Mouse (Mus musculus) gonadal fat pad, adult 2 months (tissue): ENCODE data around the gene Tox3. TPM values are rescaled to one million over a fixed set of nuclear protein-coding genes. Genes with fewer than 3 reads are reported as not detected.

ENCODE experiments used
- DNase-seq: peaks from one replicate; pipeline ENCODE4 v3.0.0-alpha.2; 2012; ENCODE audit warnings: low read depth
- polyA plus RNA-seq: library from polyadenylated mRNA; depleted of rRNA; stranded (reverse); fragments of >200 nt; gene quantifications from 2 replicates; pipeline ENCODE4 v1.2.3, GENCODE M21; 2012; rRNA removed

The Tox3 gene
- polyA plus RNA-seq, result 39.3 and 47.2 TPM in 2 replicates

DNA sequence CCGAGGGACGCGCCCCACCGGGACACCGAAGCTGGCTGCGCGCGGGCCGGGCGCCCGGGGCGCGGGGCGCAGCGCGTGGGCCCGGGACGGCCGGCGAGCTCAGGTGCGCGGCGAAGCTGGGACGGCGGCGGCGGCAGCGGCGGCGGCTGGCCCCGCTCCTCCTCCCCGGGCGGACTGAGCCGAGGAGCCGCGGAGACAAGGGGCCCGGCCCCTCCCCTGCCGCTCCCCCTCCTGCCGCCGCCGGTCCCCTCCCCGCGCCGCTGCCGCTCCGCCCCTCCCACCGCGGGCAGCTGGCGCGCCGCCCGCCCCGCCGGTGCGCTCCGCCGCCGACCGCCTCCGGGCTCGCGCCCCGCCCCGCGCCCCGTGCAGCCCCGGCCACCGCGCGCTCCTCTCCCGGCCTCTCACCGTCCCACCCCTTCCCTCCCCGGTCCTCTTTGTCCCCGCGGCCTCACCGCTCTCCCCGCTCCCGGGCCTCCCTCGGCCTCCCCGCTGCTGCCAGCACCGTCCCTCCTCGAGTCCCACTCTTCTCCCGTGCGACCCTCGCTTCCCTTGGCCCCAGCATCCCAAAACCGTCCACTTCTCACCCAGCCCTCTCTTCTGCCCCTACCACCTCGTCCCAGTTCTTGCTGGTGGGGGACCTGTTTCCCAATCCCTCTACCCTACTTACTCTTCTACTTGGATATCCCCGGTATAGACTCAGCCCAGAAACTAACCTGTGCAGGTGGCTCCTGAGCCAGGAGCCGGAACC, at the start of gene Tox3:
Tox3 (minus strand) TSS at position 166 of the 748 bp plus-strand sequence.
- no peak for DNase-seq

DNA sequence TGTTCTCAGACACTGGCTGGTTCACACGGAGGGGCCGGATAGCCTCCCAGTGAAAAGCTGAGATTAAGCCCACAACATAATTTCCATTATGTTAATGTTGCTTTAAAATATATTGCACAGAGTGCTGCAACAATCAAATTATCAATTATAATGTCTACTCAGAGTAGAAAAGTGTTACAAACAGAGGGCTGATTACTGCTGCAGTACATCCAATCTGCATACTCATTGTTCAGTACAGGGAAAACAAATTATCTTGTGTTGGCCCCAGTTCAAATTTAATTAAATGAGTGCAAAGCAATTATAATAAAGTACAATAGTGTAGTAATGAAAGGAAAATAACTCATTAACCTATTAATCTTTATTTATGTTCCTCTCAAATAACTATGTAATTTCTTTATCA, 44.5 kb upstream of the Tox3 start:
- DNase-seq, result no peak

DNA sequence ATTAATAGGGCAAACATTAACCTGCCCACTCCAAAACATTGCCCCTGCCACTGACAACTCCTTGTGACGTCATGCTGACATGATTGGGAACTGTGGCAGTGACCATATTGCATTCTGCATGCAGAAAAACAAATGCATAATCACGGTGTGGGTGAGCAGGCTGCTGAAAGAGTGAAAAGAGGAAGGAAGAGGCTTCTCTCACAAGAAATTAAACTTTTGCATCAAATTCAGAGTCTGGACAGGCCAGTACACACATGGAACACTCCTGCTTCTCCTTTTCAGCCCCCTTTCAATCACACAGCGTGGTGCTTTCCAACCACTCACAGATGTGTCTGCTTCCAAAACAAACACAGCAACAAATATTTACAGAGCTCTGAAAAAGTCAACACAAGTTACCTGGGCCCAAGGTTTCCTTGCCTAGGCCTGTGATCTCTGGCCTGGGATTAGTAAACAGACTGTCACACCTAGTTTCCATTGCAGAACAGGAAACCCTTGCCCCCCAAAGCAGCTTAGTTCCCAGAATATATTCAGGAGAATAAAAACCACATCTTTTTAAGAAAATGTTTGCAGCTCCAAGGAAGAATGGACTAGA, 43.4 kb upstream of the Tox3 start:
- no peak for DNase-seq

DNA sequence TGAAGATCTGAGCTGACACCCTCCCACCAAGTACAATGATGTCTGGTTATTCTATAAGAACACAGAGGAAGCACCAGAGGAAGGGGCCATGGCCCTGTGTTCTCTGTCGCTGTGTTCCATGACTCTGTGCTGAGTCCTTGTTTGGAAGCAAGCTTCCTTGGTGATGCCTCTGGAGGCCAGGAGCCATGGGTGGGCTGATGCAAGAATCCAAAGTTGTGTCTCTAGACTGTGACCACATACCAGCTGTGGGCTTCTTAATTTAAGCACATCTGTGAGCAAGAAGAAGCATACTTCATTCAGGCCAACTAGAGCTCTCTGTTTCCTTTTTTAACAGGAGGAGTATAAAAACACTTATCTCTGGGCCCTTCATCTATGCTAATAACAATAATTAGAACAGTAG, 42.7 kb upstream of the Tox3 start:
- no peak for DNase-seq

DNA sequence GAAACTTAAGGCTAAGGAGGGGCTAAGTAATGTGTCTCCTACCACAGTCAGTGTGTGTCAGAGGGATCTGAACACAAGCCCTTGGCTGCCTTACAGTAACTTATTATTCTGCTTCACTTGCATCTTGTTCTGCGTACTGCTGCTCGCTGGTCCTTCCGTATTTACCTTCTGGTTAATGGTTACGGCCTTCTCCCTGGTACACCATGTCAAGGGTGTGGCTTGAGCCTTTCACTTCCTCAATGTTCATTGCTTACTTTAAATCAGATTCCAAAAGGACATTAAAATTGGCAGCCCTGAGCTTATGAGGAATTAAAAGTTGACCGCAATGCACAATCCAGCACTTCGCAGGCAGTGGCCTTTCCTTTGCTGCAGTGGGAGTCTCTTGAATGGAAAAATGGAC, 30.9 kb upstream of the Tox3 start:
- no peak for DNase-seq

DNA sequence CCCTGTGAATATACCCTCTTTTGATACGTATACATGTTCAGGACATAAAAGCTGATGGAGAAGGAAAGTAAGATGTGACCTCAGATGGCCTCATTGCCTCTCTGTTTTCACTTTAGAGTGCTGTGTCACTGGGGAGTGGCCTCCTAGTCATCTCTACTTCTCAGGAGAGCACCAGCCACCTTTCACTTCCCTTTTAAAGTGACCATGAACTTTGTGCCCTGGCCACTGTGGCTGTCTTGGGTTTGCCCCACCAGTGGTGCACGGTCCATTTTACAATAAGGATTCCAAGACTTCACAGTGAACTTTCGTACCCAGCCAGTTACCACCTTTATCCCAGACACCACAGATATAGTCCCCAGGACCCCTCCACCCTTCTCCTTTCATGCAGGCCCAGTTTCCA, 29.9 kb upstream of the Tox3 start:
- DNase-seq, result no peak

DNA sequence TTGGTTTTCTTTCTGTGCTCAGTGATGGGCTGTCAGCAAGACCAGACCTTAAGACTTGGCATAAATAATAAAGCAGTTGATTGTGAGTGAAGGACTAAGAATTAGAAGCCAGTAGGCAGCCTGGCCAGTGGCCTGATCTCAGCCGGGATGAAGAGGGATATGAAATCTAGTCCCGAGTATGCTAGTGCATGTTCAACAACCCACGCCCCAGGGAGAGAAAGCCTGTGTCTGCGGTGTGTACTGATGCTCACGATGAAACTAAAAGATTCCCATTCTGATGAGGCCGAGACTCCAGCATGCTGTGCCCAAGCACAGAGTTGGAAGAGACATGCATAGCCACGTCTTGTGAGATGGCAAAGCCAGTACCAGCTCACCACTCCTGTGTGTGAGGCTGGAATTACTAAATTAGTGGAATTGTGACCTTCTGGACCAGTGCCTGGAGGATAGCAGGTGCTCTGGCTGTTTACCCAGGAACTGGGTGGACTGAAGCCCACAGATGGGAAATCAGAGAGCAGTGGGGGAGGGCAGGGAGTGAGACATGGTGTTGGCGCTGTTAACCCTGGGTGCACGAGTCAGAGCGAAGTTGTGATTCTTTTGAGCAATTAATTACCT, 23.6 kb upstream of the Tox3 start:
- no peak for DNase-seq

DNA sequence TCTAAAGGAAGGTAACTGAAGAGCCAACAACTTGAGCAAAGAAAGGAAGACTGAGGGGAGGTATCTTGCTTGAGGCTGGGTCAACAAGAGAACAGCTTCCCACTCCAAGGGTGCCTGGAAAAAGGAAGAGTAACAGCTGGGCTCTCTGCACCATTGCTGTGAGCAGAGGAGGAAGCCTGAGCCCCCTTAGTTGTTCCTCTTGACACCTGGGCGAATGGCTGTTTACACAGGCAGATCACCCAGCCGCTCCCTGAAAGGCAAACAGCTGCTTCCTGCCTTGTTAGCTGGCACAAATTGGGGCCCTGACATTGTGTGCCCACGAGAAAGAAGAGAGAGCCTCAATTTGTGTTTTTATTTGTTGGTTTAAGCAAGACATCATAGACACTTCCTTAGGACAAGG, 21.7 kb upstream of the Tox3 start:
- DNase-seq, result no peak

DNA sequence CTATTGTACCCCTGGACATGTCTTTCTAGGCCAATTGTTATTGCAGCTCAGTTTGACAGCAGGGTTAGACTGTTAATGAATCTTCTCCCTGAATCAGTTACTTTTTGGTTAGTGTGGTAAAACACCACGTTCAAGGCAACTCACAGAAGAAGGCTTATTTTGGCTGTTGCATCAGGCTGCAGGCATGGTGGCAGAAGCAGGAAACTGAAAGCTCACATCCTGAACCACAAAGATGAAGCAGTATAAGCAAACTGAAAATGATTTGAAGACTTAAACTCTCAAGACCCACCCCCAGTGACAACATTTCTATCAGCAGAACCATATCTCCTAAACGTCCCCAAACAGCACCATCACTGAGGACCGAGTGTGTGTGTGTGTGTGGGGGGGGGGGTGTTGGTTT, 8.6 kb upstream of the Tox3 start:
- DNase-seq, result no peak

DNA sequence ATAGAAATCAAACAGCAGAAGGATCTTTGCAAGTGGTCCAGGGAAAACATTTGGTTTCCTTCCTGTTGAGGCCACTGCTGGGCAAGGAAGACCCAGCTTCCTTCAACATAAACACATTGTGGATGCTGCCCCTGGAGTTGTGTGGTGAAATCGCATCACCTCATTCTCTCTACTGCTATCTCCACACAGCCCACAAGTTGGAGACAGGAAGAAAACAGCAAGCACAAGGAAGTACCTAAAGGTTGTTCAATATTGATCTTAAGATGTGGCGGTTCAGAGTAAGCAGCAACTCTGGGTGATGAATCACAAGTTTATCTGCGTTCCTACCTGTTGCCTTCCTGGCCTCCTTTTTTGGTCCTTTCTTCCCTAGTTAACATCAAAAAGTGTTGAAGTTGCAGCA, 6.6 kb upstream of the Tox3 start:
- DNase-seq, result no peak

DNA sequence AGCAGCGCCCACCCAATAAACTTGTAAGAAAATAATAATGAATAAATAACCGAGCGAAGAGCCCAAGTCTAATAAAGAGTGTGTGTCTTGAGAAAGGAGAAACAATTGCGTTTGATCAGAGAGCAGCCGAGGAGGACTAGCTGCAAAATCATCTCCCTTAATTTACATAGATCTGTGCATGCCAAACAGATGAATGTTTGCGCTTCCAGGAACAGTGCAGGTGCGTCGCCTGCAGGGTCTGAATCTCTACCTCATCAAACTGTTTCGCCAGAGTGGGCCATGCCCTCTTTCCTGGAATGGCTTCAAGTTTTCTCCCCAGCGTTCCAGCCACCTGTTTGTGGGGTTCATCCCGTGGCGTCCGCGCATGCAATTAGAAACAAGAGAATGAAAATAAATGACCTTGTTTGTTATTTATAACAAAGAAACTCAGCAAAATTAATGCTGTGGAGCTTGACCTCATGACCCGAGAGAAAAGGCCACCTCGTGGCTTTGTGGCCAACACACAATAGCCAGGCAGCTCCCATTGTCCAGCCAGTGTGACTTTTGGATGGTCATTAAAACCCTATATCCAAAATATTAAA, 5.9 kb upstream of the Tox3 start:
- no peak for DNase-seq

DNA sequence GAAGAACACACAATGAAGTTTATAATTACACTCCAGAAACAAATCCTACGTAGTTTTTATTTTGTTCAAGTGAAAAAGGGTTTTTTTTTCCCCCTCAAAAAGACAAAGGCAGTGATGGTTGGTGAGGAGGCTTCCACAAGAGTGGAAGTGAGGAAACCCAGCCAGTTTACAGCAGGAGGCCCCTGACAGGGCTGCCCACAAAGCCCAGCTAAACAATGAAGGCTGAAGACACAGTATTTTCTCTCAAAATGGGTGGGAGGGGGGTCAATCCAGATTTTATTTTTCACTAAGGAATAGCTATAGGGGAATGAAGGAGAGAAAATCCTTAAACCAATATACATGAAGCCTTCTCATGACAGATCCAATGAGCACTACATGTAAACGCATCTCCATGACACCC, 5.4 kb upstream of the Tox3 start:
- DNase-seq, result no peak

DNA sequence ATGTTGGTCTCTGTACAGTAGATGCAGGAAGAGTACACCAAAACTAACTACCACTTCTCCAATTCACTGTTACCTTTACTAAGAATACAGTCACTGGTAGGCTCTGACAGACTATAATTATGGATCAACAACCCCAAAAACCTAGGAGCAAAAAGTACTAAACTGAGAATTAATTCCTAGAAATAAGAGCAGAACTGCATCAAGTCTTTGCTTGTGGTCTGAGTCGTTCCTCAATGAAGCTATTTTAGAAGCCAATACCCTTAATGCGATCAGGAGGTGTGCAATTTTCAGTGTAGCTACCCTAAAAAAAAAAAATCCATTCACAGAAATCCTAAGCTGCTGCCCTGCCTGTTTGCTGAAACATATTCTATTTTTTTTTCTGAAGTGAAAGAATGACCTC, 4.8 kb upstream of the Tox3 start:
- DNase-seq, result no peak

DNA sequence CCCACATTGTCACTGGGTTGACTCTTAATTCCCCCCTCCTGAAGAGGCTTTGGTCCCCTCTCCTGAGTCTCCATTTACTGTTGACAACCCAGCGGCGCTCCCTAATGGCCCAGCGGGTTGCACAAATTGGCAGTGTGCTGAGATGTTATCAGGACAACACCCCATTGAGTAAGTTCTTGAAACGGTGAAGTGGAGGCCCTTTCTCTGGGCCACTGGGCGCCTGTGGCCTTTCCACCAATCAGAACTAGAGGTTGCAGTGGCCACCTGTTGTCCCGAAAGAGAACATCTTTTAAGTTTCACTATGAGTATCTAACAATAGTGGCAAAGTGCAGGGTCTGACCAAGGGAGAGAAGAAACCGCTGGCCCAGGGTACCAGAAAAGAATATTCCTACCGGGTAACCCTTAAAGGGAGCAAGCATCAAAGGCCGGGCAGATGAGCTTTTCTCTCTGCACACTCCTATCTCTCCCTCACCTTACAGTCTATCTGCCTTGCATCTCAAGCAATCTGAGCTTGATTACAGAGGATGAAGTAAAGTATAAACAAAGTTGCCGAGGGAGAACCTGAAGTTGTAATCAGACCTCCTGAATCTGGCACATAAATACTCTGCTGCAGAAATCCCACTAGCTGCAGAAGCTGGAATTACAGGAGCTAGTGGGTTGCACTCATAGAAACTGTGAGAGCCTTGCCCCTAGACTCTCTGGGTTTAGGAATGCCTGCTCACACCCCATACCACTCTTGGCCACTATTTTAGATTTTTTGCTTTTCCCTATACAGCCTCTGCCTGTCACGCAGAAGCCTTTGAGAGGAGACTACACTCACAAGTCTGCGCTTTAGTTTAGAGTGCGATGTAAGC, 1.8 kb upstream of the Tox3 start:
- DNase-seq, result no peak

DNA sequence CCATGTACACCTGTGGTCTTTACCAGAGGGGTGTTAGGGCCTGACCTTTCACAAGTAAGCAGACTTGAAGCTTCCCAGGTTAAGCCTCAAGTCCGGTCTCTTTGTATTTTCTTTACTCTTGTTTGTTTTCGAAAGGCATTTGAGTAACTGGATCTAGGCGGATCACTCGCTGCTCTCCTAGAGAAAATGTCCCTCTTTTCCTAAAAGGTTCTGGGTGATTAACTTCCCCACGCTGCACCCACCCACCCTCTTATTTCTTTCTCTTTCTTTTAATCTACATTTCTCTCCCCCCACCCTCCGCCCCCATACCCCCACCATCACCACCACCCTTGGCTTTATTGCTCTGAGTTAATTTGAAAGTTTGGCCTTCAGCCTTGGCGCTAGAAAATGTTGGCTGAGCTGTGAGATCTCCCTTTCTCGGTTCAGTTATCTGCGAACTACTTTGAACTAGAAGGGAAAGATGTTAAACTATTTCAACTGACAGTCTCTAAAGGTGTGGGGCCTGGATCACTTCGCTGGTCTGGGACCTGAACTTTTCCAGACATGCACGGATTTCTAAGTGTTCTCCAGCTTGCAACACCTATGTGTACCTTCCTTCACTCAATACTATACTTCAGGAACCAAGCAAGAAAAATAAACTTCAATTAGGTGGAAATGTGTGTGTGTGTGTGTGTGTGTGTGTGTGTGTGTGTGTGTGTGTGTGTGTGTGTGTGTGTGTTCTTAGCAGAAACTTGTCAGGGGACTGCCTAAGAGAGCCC, 962 bp upstream of the Tox3 start:
- no peak for DNase-seq

DNA sequence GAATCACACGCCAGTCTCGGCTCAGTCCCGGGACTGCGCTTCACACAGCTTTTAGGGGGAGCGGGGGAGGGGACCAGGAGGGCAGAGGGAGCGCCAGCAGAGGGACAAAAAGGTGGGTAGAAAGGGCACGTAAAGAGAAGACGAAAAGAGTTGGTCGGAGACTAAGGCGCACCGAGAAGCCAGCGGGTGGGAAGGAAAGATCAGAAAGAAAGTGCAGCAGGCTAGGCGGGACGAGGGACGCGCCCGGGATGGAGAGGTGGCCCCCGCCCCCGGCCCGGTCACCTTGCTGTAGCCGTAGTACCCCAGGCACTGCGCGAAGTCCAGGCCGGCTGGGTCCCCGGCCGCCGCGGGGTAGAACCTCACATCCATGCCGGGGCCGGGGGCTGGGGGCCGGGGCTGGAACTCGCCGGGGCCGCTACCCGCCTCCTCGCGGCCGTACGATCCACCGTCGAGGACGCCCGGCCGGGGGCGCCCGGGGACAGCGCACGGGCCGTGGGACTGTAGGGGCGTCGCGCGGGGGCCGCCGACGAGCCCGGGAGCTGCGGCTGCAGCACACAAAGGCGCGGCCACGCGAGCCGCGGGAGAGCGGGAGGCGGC, 464 bp downstream of the Tox3 start:
- DNase-seq, result no peak

DNA sequence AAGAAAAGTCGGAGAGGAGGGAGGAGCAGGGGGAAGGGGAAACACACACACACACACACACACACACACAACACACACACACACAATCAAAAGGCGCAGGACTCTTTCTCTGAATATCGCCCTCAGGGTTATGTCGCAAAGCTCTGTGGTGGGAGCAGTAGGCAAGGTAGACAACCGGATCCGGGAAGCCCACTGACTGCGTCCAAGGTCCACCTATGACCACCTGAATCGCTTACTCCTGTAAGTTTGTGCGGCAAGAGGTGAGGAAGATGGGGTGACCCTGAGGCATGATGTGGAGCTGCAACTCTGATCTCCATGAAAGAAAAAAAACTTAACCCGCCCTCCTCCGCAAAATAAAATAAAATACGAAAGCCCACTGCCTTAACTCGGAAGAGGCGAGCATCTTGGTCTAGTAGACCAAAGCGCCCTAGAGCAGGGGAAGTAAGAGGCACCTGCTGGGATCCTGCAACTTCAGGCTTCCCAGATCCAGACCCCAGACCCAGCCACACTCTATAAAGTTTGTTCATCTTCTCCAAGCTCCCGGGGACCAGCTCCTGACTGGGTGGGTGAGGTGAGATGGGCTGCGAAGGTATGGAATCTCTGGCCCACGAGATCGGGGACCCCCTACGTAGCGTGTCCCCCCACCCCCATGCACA, 1.1 kb downstream of the Tox3 start:
- DNase-seq, result no peak

DNA sequence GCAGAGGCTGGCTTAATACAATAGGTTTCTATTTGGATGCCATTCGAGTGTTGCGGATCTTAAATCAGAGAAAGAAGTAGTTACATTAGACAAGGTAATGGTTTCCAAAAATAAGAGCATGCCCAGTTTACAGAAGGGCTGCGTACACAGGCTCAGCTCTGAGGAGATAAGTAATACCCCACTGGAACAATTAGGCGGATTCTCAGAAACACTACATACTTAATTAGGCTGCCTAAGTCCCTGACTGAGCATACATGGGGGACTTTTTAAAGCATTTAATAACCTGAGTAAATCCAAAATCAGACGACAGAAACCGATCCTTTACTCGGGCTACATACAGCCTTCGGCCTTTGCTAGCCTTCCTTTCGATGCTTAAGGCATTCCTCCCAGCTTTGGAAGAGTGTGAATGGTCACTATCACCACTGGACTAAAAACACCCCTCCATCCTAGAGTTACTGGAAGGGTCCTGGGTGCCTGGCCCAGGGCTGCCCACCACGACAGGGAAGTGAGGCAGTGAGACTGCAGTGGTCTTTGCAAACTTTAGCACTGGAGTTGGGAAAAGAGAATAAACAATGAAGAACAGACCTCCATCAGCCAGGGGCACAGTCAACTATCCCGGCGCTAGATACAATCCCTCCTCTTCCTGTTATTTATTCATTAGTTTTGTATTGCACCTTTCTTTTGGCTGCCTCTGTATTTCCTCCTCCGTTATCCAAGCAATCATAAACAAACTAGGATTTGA, 1.8 kb downstream of the Tox3 start:
- no peak for DNase-seq

DNA sequence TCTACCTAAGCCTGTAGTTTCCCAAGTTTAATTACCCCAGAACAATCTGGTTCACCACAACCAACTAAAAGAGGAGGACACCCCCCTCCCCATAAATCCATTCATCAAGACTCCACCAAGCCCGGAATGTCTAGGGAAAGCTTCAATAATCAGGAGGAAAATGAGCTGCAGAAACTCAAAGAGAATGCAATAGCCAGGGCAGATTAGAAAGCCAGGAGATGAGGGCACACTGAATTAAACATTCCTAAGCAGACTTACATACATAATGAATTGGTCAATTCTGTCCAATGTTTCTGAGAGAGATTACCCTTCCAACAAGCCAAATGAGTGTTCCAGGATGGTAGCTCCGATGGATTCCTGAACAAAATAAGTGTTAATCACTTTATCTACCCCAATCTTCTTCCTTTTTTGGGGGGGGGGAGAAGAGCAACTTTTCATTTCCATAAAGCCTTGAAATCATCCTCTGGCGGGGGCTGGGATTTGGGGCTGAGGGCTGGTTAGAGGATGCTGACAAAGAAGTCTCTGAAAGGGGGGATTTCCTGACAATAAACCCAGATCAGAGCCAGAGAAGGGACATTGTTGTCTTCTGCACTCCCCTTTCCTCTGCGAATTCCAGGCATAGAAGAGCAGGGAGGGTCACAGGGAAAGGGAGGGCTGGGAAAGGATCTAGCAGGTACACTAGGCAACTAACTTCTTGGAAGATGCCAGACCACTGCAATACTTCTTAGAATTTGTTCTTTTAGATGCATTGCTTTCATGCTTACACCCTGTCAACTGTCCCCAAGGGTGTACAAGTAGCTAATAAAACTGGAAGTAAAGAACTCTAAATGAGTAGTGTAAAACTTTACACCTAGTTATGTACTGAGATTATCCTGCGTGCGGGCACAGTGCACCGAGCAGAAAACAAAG, 17.5 kb downstream of the Tox3 start:
- no peak for DNase-seq
